Mouse (Mus musculus) liver, embryonic 11.5 days (tissue): ENCODE measurements around the gene Thsd7a. TPM values are rescaled to one million over a fixed set of nuclear protein-coding genes. Genes with fewer than 3 reads are reported as not detected.

Source experiments
- ATAC-seq: fragments of 200-750 bp; cut with Nextera tagmentation; replicated peaks from 2 replicates; pipeline ENCODE4 v1.8.0; 2017; ENCODE audit warnings: moderate number of reproducible peaks, mild to moderate bottlenecking, moderate TSS enrichment, moderate library complexity; ENCODE audit not compliant: low FRiP score
- DNase-seq: peaks from one replicate; pipeline ENCODE4 v3.0.0-alpha.2; 2017; ENCODE audit warnings: low spot score
- H3K27ac ChIP-seq: fragments of 300-500 bp; sonication (generic); 2 replicates; pipeline ENCODE4 v1.5.1; 2014; ENCODE audit warnings: mild to moderate bottlenecking, low read depth, low read length, control low read depth
- H3K27me3 ChIP-seq: fragments of 300-500 bp; sonication (generic); replicated peaks from 2 replicates; pipeline ENCODE4 v1.6.1; 2014; ENCODE audit warnings: low read length, mixed read lengths; ENCODE audit not compliant: control insufficient read depth, insufficient read depth
- H3K36me3 ChIP-seq: fragments of 300-500 bp; sonication (generic); 2 replicates; pipeline ENCODE4 v1.6.1; 2014; ENCODE audit warnings: mild to moderate bottlenecking, low read length, moderate library complexity, mixed read lengths; ENCODE audit not compliant: control insufficient read depth, insufficient read depth
- H3K4me1 ChIP-seq: fragments of 300-500 bp; sonication (generic); replicated peaks from 2 replicates; pipeline ENCODE4 v1.6.1; 2014; ENCODE audit warnings: low read length, mixed read lengths; ENCODE audit not compliant: control insufficient read depth, insufficient read depth
- H3K4me2 ChIP-seq: fragments of 300-500 bp; sonication (generic); 2 replicates; pipeline ENCODE4 v1.6.1; 2014; ENCODE audit warnings: mild to moderate bottlenecking, control low read depth, moderate library complexity
- H3K4me3 ChIP-seq: fragments of 300-500 bp; sonication (generic); 2 replicates; pipeline ENCODE4 v1.5.1; 2014; ENCODE audit warnings: low read depth, low read length, control low read depth
- H3K9ac ChIP-seq: fragments of 300-500 bp; sonication (generic); 2 replicates; pipeline ENCODE4 v1.6.1; 2014; ENCODE audit warnings: low read depth, low read length, control low read depth
- H3K9me3 ChIP-seq: fragments of 300-500 bp; sonication (generic); 2 replicates; pipeline ENCODE4 v1.6.1; 2016; ENCODE audit warnings: low read length, inconsistent platforms, mixed read lengths; ENCODE audit not compliant: control insufficient read depth
- WGBS: fragments of 180-500 bp; shearing (Covaris S2); extraction: QIAGEN DNeasy Blood & Tissue Kit; methylation state at CpG from one replicate; pipeline ENCODE4 v1.1.7; 2014; 5-methylcytosine and 5-hydroxymethylcytosine counted together
- polyA plus RNA-seq: library from polyadenylated mRNA; unstranded; fragments of >200 nt; fragmentation: Nextera tagmentation; extraction: Ambion mirVana; gene quantifications from 2 replicates; pipeline ENCODE4 v1.2.1, GENCODE M21; 2014

Gene Thsd7a
- polyA plus RNA-seq, 1 experiment from 2014 or later: 0.80 TPM

DNA sequence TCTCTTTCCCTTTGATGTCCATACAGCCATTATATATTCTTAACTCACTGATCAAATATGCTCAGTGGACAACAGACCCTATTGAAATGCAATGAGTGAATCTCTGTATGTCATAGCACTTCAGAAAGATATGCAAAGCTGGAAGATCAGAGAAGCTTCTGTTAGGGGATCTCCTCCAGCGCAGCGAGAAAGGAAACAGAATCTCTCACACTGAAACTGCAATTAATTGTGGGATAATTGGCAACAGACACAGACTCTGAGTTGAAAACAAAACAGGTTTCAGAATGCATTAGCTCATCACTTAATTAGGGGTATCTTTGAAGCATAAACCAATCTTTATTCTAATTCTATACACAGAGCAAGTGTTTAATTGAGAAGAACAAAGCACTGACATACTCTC, 146.3 kb downstream of the Thsd7a start:
- 77% methylated on average over 2 of the region's 2 CpGs for WGBS
- no peak overlapping the region for H3K9ac ChIP-seq

DNA sequence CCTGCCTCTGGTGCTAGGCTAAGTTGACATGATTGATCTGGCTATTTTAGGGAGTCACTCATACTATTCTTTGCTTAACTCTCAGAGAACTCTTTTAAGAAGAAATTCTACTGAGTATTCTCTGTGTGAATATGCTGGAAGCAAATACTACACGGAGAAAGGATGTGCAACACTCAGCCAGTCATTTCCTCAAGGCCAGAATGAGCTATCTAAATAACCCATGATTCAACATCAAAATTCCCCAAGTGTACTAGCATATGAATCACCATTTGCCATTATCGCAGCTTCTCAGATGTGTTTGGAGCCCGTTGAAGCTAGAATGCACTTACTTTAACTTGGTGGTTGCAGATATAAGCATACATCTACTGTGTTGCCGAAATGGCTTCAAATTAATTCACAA, 147.0 kb downstream of the Thsd7a start:
- H3K4me3 ChIP-seq: no peak overlapping the region
- 84% methylated on average over 4 of the region's 4 CpGs for WGBS
- H3K9ac ChIP-seq: no peak overlapping the region
- no peaks in the 10 kb centered on the region for H3K36me3 ChIP-seq
- H3K27me3 ChIP-seq: no peaks in the 10 kb centered on the region
- H3K4me1 ChIP-seq: no peaks in the 10 kb centered on the region
- DNase-seq (no peak), ATAC-seq (no peak)
- no peak overlapping the region for H3K27ac ChIP-seq
- H3K4me2 ChIP-seq: no peak overlapping the region
- no peaks in the 10 kb centered on the region for H3K9me3 ChIP-seq

More for the DNA sequence above, 146.3 kb downstream of the Thsd7a start:
- no peaks in the 10 kb centered on the region for H3K36me3 ChIP-seq
- H3K27me3 ChIP-seq: no peaks in the 10 kb centered on the region
- DNase-seq: no peak
- no peak overlapping the region for H3K4me2 ChIP-seq
- H3K27ac ChIP-seq: no peak overlapping the region
- no peak overlapping the region for H3K4me3 ChIP-seq
- no peaks in the 10 kb centered on the region for H3K9me3 ChIP-seq
- no peak for ATAC-seq
- H3K4me1 ChIP-seq: no peaks in the 10 kb centered on the region

DNA sequence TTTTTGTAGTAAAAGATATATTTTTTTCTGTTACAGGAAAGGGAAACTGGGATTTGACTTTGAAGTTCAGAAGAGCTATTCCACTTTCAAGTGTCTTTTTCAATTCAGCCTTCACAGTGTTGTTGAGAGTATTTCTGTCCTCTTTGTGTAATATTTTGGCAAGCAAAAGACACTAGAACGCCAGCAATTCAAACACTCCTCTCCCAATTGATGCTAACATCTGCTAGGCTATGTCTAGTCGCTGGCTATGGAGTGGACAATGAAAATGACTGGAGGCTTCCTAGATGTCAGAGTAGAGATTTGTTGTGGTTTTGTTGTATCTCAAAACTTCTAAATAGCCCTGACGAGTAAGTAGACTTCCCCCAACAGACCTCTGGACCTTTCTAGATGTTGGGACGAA, 164.8 kb downstream of the Thsd7a start:
- H3K4me1 ChIP-seq: no peaks in the 10 kb centered on the region
- WGBS: 72% methylated on average over 4 of the region's 4 CpGs
- DNase-seq (no peak), ATAC-seq (no peak)
- no peaks in the 10 kb centered on the region for H3K27me3 ChIP-seq
- no peaks in the 10 kb centered on the region for H3K36me3 ChIP-seq
- no peak overlapping the region for H3K9ac ChIP-seq
- no peak overlapping the region for H3K4me3 ChIP-seq
- H3K4me2 ChIP-seq: no peak overlapping the region
- no peak overlapping the region for H3K27ac ChIP-seq
- no peaks in the 10 kb centered on the region for H3K9me3 ChIP-seq

DNA sequence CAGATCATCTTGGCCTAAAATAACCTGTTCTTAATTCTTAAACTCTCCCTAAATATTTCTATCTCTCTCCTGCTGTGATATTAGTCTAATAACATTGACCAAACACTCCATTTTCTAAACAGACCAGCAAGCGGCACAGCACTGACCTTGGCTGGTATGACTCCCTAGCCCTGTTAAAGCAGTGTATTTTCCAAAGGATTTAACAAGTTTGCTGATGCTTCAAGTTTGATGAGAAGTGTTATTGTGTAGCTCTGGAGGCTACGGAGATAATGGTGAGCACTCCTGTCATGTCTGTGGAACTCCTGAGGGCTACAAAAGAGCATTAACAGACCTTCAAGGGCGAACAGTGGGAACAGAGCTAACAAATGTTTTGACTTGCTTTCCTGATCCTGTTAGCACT, 168.1 kb downstream of the Thsd7a start:
- DNase-seq (no peak), ATAC-seq (no peak)
- Histone ChIP-seq H3K4me1 (no peaks in the 10 kb centered on the region), H3K27ac (no peak overlapping the region), H3K4me3 (no peak overlapping the region), H3K9me3 (no peaks in the 10 kb centered on the region), H3K4me2 (no peak overlapping the region), H3K27me3 (no peaks in the 10 kb centered on the region), H3K9ac (no peak overlapping the region), H3K36me3 (no peaks in the 10 kb centered on the region)
- WGBS: 50% methylated on average over 3 of the region's 3 CpGs

DNA sequence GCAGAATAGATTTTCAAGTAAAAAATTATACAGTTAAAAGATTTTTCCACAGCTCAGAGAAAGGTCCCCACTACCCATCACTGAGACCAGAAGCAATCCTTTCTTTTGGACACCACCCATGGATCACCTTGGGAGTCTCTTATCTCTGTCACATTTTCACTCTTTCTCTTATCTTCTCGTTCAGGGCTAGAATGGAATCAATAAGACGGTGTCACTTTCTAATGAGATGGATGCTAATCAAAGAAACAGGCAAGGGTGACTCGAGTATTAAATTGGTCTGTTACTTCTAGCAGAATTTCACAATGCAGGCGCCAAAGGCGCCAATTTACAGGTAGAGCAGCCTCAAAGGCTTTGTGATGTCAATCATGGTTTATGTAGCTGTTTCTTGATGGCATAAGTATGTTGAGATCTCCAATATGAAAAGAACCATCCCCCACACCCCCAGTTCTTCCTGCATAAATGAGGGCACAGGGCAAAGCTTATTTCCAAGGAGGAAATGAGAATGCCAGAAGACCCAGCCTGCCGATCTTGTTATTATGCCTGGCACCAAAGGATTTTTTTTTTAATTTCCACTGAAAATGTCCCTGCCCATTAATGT, 173.5 kb downstream of the Thsd7a start:
- Histone ChIP-seq H3K9ac (no peak overlapping the region), H3K36me3 (no peaks in the 10 kb centered on the region), H3K27me3 (no peaks in the 10 kb centered on the region), H3K27ac (no peak overlapping the region), H3K4me3 (no peak overlapping the region), H3K9me3 (no peaks in the 10 kb centered on the region), H3K4me2 (no peak overlapping the region), H3K4me1 (no peaks in the 10 kb centered on the region)
- DNase-seq: no peak
- ATAC-seq: no peak
- 57% methylated on average over 6 of the region's 6 CpGs for WGBS

DNA sequence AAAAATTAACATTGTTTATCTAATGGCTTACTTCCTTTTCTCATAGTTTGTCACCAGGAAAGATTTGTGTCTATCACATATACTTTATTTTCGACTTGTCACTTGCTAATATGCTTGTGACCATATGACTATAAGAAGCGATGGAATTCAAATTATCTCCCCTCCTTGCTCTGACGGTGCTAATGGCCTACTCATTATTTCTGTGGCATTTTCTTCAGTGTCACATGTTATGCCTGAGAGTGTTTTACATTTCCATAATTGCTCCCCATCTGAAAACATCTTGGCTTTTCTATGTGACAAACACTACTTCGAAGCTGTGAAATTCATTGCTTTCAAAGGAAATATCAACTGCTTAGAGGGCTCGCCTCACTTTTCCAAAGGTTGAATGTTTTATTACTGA, 177.0 kb downstream of the Thsd7a start:
- no peak overlapping the region for H3K27ac ChIP-seq
- no peak overlapping the region for H3K4me3 ChIP-seq
- H3K4me2 ChIP-seq: no peak overlapping the region
- no peaks in the 10 kb centered on the region for H3K4me1 ChIP-seq
- H3K36me3 ChIP-seq: no peaks in the 10 kb centered on the region
- 81% methylated on average over 5 of the region's 5 CpGs for WGBS
- H3K9me3 ChIP-seq: no peaks in the 10 kb centered on the region
- ATAC-seq: no peak
- H3K27me3 ChIP-seq: no peaks in the 10 kb centered on the region
- no peak overlapping the region for H3K9ac ChIP-seq
- DNase-seq: no peak

DNA sequence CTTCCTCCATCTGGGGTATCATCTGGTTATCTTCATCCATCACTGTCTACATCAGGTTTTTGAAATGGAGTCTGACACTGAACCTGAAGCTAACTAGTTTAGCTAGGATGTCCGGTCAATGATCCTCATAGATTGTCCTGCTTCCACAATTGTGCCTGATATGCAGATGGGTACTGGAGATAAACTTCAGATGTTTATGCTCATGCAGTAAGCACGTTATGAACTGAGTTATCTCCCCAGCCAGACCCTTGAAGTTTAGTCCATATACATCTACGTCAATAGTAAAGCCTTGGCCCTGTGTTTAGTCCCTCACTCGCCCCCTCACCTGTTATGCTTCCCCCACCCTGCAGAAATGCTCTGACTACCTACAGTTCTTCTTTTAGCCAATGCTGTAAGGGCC, 184.1 kb downstream of the Thsd7a start:
- no peak for ATAC-seq
- 66% methylated on average over 4 of the region's 4 CpGs for WGBS
- no peak for DNase-seq
- Histone ChIP-seq H3K4me1 (no peaks in the 10 kb centered on the region), H3K27me3 (no peaks in the 10 kb centered on the region), H3K9me3 (no peaks in the 10 kb centered on the region), H3K9ac (no peak overlapping the region), H3K27ac (no peak overlapping the region), H3K4me2 (no peak overlapping the region), H3K36me3 (no peaks in the 10 kb centered on the region), H3K4me3 (no peak overlapping the region)

DNA sequence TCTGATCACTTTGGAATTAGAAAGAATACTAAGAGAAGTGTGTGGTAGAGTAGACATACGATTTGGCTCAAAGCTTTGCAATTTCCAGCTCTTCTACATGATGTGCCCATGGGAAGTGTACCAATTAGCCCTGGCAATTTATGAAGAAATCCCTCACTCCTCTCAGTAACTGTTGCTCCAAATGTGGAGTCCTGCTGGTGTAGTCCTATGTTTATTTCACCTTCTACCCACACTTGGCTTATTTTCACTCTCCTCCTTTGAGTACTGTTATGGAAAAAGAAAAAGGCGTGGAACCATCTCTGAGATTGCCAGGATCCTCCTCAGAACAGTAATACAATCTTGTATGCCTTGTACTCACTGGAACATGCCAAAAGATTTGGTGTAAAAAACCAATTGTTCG, 186.9 kb downstream of the Thsd7a start:
- no peaks in the 10 kb centered on the region for H3K4me1 ChIP-seq
- no peaks in the 10 kb centered on the region for H3K36me3 ChIP-seq
- WGBS: 74% methylated on average over 3 of the region's 3 CpGs
- ATAC-seq: no peak
- H3K9me3 ChIP-seq: no peaks in the 10 kb centered on the region
- no peaks in the 10 kb centered on the region for H3K27me3 ChIP-seq
- no peak for DNase-seq
- no peak overlapping the region for H3K4me2 ChIP-seq
- no peak overlapping the region for H3K4me3 ChIP-seq
- H3K27ac ChIP-seq: no peak overlapping the region
- no peak overlapping the region for H3K9ac ChIP-seq

DNA sequence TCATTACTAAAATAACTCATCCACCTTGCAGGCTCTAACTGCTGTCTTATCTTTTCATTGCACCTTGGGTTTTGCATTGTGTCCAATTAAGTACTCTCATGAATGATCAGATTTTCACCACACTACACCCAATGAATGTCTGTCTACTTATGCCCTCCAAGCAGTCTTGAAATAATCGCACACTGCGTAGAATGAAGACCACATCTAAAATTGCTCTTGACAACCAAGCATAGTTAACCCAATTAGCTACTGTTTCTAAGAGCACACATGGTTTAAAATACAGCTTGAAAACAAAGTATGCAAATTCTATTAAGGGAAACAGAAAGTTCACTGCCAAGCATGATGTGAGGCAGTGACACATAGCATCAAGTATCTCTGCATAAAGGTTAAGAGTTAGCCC, 188.7 kb downstream of the Thsd7a start:
- no peak overlapping the region for H3K27ac ChIP-seq
- WGBS: 93% methylated on average over 2 of the region's 2 CpGs
- ATAC-seq (no peak), DNase-seq (no peak)
- no peaks in the 10 kb centered on the region for H3K27me3 ChIP-seq
- H3K36me3 ChIP-seq: no peaks in the 10 kb centered on the region
- no peaks in the 10 kb centered on the region for H3K4me1 ChIP-seq
- H3K9ac ChIP-seq: no peak overlapping the region
- H3K9me3 ChIP-seq: no peaks in the 10 kb centered on the region
- no peak overlapping the region for H3K4me3 ChIP-seq
- H3K4me2 ChIP-seq: no peak overlapping the region
